Mouse (Mus musculus): ENCODE data around the gene Gm44790.
A peak's percentile ranks its signal among the peaks of the same experiment; 100 is the strongest.

Gm44790 gene

DNA sequence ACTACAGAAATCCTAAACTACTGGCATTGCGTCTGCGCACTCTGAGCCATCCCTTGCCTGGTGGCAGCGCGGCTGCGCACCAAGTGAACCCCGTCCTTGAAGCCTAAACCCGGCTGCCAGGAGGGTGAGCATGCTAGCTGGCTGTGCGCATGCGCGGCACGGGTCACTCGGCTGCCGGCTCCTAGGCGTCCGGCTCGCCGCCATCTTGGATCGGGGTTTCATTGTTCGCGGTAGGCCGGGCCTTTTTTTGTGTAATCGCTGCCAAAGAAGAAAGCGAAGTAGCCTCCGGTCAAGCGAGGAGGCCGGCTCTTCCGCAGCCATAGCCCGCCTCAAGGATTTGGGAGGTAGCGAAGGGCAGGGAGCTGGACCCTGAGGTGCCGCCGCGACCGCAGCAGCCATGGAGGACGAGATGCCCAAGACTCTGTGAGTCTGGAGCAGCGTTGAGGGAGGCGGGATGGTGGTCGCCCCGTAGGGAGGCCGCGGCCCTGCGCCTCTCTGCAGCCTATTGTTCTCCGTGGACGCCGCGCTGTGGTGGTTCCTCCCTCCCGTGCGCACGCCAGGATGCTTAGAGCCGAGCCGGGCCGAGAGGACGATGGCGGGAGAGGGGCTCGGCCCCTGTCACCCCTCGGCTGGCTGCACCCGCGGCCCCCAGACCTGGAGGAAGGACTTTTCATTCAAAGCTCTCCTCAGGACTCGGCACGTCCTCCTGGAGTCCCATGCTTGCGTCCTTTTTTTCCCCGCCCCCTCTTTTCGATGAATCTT is 22.2 kb upstream of the Gm44790 start, which contains the start of gene Tia1:
Gene Tia1, plus strand, starts transcription at position 120 of the 762 bp plus-strand sequence.
- DNase-seq (ENCODE audit: low read depth, low spot score): peak; percentile 98

DNA sequence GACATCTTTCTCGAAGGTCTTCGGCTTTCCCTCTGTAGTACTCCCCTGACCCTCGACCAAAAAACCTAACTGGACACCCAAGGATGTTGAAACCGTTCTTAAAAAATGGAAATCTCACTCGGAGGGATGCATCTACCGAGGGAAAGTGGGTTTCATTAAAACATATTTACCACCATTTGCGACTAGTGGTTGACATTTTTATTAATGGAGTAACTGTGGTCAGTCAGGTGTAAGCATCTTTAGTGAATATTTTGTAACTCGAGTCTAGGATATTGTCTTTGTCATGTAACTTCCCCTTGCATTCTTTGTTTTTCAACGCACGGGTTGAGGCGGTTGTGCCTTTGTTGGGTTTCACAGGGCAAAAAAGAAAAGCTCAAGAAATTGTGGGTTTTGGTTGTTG is 21.5 kb upstream of the Gm44790 start:
- DNase-seq (ENCODE audit: low read depth, low spot score): peak; percentile 21

DNA sequence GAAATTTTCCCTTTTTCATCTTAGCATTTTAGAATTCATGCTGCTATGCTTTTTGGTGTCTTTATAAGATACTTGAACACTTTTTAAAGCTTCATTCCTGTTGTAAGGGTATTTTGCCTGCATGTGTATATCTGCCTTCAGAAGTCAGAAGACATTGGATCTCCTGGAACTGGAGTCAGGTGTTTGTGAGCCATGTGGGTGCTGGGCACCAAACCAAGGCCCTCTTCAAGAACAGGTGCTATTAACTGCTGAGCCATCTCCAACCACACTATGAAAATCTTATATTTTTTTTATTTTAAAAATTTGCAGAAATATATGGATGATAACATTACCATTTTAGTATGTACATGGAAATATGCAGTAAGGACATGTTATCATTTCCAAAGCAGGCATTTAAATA is 20.2 kb upstream of the Gm44790 start:
- DNase-seq (ENCODE audit: low read depth, low spot score): no peak

DNA sequence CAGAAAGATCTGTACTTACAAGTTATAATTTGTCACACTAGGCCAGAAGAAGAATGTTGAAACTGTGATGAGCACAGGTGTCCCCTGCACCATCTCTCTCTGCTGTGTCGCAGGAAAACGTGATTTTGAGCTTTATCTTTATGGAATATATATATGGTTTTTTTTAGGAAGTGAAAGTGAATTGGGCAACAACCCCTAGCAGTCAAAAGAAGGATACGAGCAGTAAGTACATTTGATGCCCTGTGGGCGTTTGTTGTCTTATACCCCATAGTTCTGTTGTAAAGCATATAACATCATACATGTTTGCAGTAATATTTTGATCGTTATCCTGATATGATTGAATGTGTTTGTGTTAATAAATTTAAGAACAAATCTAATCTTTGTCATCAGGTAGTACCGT is 7.7 kb upstream of the Gm44790 start:
- no peak for DNase-seq (ENCODE audit: low read depth, low spot score)

DNA sequence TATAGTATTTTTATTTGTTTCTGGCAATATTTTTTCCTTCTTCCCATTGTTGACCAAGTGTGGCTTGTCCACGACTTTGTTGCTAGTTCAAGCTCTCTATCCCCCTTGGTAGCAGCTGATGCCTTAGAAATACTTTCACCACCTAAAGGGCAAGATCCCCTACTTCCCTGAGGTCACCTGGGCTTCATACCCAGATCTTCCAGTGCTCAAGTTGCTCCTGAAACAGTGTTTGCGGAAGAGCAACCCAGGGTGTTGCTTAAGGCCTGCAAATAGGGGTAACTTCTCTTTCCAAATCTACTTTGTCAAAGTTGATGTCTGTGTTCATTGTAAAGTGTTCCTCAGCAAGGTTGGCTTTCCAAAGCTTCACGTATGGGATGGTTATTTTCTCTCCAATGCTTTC is 7.2 kb upstream of the Gm44790 start:
- no peak for DNase-seq (ENCODE audit: low read depth, low spot score)

DNA sequence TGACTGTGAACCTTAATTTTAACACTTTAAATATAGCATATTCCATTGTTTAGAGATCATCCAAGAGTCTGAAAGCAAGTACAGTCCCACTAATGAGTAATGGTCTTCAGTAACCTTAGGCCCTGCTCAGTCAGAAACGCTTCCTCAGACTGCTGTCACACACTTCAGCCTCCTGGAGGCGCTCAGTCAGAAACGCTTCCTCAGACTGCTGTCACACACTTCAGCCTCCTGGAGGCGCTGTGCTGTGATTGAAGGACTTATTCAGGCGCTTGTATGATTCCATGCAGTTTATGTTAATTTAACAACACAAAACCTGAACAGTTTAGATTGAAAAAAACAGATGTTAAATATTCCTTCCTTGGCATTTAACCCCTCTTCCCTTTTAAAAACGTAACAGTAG is 6.0 kb upstream of the Gm44790 start:
- peak; percentile 38 for DNase-seq (ENCODE audit: low read depth, low spot score)

DNA sequence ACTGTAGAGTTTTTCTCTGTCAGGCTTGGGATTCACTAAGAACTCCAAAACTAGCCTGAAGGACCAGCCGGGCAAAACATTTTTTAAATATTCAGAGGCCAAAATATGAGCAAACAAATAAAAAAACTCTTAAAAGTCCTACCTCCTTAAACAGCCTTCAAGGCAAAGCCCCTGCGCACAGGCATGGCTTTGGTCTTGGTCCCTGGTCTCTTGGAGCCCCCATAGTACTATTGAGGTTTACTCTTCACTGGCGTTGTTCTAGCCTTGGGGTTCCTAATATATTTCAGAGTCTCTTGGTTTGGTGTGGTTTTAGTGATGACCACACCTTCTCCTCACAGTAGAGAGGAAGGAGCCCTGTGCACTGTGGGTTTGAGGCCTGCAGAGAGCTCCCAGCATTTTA is 5.1 kb downstream of the Gm44790 start:
- no peak for DNase-seq (ENCODE audit: low read depth, low spot score)

DNA sequence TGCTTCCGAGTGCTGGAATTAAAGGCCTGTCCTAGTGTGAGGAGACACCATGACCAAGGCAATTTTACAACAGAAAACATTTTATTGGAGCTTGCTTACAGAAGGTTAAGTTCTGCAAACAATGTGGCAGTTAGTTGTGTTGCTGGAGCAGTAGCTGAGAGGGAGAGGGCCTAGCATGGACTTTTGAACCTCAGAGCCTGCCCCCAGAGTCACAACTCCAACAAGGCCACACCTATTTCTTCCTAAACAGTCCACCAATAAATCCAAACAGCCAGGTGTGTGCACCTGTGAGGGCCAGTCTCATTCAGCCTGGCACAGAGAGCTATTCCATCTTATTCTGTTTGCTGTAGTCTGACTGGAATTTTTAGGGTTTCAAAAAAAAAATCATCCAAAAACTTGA is 7.2 kb downstream of the Gm44790 start:
- no peak for DNase-seq (ENCODE audit: low read depth, low spot score)

DNA sequence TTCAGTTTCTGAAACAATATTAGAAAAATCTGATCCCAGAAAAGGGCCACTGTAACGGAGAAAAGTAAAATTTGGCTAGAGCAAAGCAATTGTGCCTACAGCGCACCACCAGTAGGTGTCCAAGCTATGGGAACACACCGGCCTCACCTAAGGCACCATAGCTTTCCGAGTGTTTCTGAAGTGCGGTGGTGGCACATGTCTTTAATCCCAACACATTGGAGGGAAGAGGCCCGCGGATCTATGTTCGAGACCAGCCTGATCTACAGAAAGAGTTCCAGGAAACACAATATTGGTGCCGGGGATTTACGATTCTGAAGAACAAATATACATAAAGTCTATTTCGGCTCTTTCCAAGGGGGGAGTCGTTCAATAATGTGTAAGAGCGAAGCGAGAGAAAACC is 11.3 kb downstream of the Gm44790 start:
- peak; percentile 78 for DNase-seq (ENCODE audit: low read depth, low spot score)

DNA sequence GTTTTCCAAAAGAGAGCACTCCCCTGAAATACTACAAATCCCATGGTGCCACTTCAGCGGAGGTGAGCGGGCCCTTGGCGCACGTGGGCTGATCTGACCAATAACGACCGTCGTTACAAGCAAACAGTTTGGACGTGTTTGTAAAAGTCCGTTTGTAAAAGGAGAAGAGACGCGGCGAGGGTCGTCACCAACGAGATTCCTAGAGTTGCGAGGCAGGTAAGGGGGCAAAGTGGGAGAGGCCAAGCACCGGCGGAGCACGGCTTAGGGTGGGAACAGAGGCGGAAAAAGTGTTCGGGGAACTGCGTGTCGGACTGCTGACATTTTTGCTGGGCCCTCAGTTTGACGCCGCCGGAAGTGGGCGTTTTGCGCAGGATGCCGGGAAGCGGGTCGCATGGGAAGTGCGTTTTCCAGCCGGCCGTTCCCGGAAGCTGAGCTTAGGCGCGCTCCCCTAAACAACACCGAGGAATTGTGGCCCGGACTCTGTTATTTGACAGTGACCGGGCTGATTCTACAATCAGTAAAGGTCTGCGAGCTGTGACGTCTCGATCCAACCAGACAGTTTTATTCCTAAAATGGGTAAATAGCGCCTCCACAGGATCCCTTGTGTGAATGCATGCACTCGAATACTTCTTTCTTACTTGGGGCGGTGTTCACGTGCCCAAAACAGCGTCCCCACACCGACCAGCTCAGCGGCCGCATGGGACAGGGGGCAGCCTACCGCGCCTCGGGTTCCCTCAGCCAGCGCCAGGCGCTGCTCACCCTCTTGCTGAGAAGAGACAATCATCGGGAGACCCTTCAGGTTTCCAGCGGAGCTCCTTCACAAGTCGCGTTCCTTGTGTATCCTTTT is 12.0 kb downstream of the Gm44790 start, which contains the start of gene C87436:
Gene C87436, plus strand, starts transcription at position 103 of the 847 bp plus-strand sequence.
- peak; percentile 97 for DNase-seq (ENCODE audit: low read depth, low spot score)

DNA sequence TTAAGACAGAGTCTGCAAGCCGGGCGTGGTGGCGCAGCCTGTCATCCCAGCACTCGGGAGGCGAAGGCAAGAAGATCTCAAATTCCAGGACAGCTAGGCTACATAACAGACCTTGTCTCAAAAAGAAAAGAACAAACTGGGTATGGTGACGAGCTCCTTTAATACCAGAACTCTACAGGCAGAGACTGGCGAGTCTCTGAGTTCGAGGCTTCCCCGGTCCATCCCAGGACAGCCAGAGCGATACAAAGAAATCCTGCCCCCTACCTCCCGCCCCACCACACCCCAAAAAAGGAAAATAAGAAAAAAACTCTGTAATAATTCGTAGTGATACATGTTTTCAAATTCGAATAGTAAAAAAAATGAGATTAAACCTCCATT is 12.7 kb downstream of the Gm44790 start:
- no peak for DNase-seq (ENCODE audit: low read depth, low spot score)

DNA sequence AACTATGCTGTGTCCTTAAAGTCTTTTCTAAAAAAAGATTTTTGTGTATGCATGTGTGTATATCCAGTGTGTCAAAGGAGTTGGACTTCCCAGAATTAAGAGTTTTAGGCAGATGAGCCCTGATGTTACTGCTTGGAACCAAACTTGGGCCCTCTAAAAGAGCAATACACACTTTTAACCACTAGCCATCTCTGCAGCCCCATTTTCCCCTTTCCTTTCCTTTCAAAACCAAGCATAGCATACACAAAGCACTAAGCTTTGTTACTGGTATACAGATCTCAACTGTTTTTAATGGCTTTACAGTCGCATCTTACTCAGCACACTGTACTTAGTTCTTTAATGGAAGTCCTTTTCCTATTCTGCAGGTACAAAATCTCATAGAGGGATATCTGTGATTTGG is 13.1 kb downstream of the Gm44790 start:
- DNase-seq (ENCODE audit: low read depth, low spot score): no peak

DNA sequence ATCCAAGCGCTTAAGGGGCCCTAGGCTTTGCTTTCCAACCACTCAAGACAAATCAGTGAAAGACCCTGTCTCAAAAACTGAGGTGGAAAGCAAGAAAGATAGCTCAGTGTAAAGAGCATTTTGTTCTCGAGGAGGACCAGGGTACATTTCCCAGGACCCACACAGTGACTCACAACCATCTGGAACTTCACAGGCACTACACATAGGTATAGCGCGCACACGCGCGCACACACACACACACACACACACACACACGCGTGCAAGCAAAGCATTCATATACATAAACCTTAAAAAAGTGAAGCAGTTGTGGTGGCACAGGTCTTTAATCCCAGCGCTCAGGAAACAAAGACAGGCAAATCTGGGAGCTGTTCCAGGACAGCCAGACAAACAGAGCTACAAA is 15.1 kb downstream of the Gm44790 start:
- no peak for DNase-seq (ENCODE audit: low read depth, low spot score)

DNA sequence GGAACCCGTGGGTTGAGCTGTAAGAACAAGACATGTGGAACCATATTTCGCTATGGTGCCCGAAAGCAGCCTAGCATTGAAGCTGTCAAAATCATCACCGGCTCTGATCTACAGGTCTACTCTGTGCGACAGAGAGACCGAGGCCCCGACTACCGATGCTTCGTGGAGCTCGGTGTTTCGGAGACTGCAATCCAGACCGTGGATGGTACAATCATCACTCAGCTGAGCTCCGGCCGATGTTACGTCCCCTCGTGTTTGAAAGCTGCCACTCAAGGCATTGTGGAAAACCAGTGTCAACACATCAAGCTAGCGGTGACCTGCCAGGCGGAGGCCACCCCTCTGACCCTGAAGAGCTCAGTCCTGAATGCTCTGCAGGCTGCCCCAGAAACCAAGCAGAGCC is 19.1 kb downstream of the Gm44790 start:
- DNase-seq (ENCODE audit: low read depth, low spot score): no peak

DNA sequence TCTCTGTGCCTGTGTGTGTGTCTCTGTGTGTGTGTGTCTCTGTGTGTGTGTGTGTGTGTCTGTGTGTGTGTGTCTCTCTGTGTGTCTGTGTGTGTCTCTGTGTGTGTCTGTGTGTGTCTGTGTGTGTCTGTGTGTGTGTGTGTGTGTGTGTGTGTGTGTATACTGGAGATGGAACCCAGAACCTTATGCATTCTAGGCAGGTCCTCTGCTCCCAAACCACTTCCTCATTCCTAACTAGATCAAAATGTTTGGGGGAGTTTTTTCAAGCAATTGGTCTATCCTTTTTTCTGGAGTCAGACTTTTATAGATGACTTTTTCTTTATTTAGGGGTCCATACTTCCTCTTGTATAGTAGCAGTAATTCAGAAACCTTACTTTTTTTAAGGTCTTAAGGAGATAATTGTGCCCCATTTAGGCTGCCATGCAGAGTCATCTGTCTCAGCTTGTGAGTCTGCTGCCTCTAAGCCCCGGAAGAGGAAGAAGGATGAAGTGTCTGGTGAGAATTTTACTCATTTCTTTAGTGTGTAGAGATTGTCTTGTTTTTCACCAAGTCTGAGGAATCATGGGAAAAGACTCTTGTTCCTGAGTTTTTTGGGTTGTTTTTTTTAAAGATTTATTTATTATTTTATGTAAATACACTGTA is 20.6 kb downstream of the Gm44790 start:
- DNase-seq (ENCODE audit: low read depth, low spot score): no peak

DNA sequence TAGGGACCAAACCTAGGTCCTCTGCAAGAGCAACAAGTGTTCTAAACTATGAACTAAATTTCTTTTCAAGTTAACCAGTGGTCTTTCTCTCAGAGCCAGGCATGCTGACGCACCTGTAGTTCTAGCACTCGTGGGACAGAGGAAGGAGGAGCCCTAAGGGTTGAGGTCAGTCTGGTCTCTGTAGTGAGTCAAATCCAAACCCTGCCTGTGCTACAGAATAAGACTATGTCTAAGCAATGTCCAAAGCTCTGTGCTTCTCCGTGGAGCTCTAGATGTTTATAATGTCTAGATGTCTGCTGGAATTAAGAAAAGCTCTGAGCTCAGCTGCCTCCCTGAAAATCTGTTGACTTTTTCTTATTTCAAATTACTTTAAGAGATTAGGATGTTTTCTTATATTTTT is 30.3 kb downstream of the Gm44790 start:
- DNase-seq (ENCODE audit: low read depth, low spot score): no peak

DNA sequence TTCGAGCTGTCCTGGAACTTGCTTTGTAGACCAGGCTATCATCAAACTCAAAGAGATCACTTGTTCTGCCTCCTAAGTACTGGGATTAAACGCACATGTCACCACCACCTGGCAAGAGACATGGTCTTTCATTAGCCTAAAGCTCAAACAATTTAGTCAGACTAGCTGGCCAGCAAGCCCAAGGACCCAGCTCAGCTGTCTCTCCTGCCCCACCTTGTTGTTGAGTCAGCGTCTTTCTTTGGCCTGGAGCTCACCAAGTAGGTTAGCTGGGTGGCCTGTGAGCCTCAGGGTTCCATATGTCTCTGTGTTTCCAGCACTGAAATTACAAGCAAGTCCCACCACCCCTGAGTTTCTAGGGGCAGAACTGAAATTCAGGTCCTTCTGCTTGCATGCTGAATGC is 36.6 kb downstream of the Gm44790 start:
- DNase-seq (ENCODE audit: low read depth, low spot score): no peak

DNA sequence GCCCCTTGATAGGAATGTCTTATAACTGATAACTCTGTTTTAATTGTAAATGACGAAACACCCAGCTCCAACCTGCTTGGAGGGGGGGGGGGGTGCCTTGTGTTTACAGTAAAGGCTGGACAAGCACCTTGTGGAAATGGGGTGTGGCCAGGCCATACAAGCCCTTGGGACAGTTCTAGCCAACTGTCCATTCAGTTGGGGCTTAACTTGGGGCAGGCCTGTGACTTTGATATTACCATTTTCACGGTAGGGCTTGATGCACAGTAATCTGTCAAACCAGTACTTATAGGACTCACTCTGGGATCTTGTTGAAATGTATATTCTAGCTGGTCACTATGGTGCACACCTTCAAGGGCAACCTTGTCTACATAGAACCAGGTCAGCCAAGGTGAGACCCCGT is 44.9 kb downstream of the Gm44790 start:
- DNase-seq (ENCODE audit: low read depth, low spot score): no peak

DNA sequence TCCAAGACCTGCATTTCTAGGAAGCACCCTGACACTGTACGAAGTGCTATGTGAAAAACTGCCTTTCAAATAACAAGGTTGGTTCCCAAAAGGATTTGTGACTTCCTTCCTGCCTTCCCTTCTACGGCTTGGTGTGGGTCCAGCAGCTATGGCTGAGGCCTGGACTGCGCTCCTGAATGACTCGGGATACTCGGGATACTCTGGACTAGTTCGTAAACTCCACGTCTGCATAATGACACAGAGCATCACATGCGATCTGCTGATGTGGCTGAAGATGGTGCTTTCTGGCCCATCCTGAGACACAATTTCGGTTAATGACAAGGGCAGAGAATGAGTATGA is 45.3 kb downstream of the Gm44790 start:
- no peak for DNase-seq (ENCODE audit: low read depth, low spot score)

DNA sequence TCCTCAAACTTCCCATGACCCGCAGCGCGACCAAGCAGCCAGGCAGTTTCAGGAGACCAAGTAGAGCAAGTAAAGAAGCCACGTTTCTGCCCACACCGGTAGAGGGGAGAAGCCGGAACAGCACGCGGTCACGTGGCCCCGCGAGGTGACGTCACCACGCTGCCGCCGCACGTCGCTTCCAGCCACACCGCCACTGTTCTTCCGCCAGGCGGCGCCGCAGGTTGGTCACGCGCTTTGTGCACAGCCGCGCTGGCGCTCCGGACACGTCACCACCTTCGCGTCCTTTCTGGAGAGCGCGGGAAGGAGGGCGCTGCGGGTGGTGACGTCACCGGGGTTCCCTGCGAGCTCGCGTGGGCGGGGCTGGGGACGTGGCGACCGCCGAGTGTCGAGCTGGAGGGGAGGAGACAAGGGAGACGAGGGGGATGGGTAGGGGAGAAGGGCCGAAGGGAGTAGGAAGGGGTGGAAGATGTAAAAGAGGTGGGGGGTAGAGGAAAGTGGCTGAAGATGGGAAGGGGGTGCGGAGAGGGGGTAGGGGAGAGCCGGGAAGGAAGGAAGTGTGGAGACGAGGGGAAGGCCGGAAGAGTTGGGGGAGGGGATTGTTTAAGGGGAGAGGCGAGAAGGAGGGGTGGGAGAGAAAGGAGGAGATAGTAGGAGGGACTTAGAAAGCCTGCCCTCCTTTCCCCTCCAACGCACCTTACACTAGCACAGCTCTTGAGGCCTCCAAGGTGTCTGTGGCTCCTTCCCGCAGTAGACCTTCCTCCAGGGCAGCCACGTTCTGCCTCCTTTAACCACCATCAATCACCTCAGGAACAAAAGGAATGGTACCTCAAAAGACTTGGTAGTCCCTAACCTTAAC is 45.9 kb downstream of the Gm44790 start:
- DNase-seq (ENCODE audit: low read depth, low spot score): peak; percentile 100

DNA sequence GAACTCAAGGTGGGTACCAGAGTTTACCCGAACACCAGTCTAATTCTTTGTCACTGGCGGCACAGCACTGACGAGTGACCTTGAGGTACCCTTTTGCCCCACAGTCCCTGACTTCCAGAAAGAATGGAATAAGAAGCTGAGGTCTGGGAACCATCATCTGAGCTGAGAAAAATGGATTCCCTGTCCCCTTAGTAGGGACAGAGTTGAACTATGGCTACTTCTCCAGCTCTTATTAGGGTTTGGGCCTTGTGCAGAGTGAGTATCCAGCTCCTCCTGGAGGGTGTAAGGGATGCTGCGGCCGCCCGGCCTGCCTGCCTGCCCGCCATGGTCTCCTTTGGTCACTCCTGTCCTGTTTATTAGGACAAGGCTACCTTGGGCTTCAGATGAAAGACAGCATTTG is 46.6 kb downstream of the Gm44790 start:
- no peak for DNase-seq (ENCODE audit: low read depth, low spot score)

DNA sequence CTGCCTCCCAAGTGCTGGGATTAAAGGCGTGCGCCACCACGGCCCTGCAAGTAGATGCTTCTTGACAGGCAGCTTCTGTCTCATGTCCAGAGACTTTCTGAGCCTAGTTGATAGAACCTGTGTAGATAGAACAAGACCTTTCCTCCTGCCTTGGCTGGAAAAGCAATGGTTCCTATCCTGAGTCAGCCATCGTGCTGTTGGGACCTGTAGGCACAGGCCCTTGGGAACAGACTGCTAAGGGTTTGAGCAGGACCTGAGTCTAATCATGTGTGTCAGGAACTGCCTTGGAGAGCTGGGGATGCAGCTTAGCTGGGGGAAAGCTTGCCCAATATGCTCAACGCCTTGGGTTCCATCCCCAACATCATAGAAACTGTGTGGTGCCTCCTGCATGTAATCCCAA is 47.6 kb downstream of the Gm44790 start:
- DNase-seq (ENCODE audit: low read depth, low spot score): no peak

Measured in CD4-positive helper T cell, adult 2 months (primary cell).